28 mouse cellular contexts compared by ENCODE assay signal in the genomic region with DNA sequence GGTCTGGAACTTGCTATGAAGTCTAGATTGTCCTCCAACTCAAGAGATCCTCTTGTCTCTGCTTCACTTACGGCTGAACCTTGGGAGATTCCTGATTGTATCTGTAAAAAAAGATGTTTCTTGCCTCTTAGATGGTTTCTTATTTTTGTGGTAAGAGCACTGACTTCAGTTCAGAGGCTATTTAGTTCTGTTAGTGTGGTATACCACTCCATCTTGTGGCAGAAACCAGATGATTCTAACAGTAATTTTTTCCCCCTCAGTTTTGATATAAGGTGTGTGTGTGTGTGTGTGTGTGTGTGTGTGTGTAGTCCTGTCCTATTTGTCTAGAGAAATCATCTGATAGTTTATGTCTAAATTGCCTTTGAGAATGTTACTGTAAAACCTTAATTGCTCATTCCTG. TPM values are rescaled to one million over a fixed set of nuclear protein-coding genes. Genes with fewer than 3 reads are reported as not detected.
DNase-seq lines count a peak whose midpoint lies in the region; ATAC-seq and TF ChIP-seq lines count a peak whose summit lies in the region.
"Had no signal": no experiment of that assay in that cellular context is flagged by ENCODE, and none has a peak within 500 bp of the region (broad histone marks: within the 10 kb centered on the region; RNA-seq: fewer than 3 reads in every experiment).

No protein-coding gene starts in this region.

- no peaks in the 10 kb centered on the region for H3K9me3 ChIP-seq in kidney, postnatal 0 days (replicated peaks; ENCODE audit: low read length)
- no peaks in the 10 kb centered on the region for H3K9me3 ChIP-seq in midbrain, postnatal 0 days (ENCODE audit: low read length)
- H3K9me3 ChIP-seq in midbrain, embryonic 15.5 days: no peaks in the 10 kb centered on the region
- no peaks in the 10 kb centered on the region for H3K9me3 ChIP-seq in hindbrain, embryonic 13.5 days
- H3K9me3 ChIP-seq: embryonic facial prominence, embryonic 10.5 days; forebrain, embryonic 12.5 days; heart, embryonic 15.5 days; limb, embryonic 12.5 days; liver, embryonic 15.5 days; neural tube, embryonic 13.5 days had no signal

- no peak for ATAC-seq in kidney, postnatal 0 days (replicated peaks; ENCODE audit: low FRiP score, low read depth)
- ATAC-seq in midbrain, postnatal 0 days (ENCODE audit: low FRiP score): no peak
- no peak for ATAC-seq in midbrain, embryonic 15.5 days (replicated peaks)
- ATAC-seq in hindbrain, embryonic 13.5 days (ENCODE audit: low FRiP score): no peak
- ATAC-seq: inflammation-experienced regulatory T-cells, adult 6 months had no signal

- H3K27ac ChIP-seq in kidney, postnatal 0 days: no peak overlapping the region
- no peak overlapping the region for H3K27ac ChIP-seq in midbrain, postnatal 0 days (ENCODE audit: low read depth, low read length)
- H3K27ac ChIP-seq in midbrain, embryonic 15.5 days: no peak overlapping the region
- no peak overlapping the region for H3K27ac ChIP-seq in hindbrain, embryonic 13.5 days
- H3K27ac ChIP-seq: embryonic facial prominence, embryonic 10.5 days; forebrain, embryonic 12.5 days; heart, embryonic 15.5 days; limb, embryonic 12.5 days; liver, embryonic 15.5 days; macrophage; neural tube, embryonic 13.5 days had no signal

- H3K4me3 ChIP-seq in kidney, postnatal 0 days (replicated peaks; ENCODE audit: low read depth, low read length): no peak overlapping the region
- H3K4me3 ChIP-seq in midbrain, postnatal 0 days (ENCODE audit: low read depth, low read length): no peak overlapping the region
- H3K4me3 ChIP-seq in midbrain, embryonic 15.5 days: no peak overlapping the region
- H3K4me3 ChIP-seq in hindbrain, embryonic 13.5 days: no peak overlapping the region
- H3K4me3 ChIP-seq: embryonic facial prominence, embryonic 10.5 days; forebrain, embryonic 12.5 days; heart, embryonic 15.5 days; limb, embryonic 12.5 days; liver, embryonic 15.5 days; neural tube, embryonic 13.5 days had no signal

- H3K4me2 ChIP-seq in kidney, postnatal 0 days (ENCODE audit: low read length): no peak overlapping the region
- no peak overlapping the region for H3K4me2 ChIP-seq in midbrain, postnatal 0 days (ENCODE audit: low read depth, low read length, poor library complexity, severe bottlenecking)
- H3K4me2 ChIP-seq in midbrain, embryonic 15.5 days: no peak overlapping the region
- no peak overlapping the region for H3K4me2 ChIP-seq in hindbrain, embryonic 13.5 days
- H3K4me2 ChIP-seq: forebrain, embryonic 12.5 days; heart, embryonic 15.5 days; limb, embryonic 12.5 days; liver, embryonic 15.5 days; midbrain, embryonic 11.5 days; neural tube, embryonic 13.5 days had no signal

- H3K36me3 ChIP-seq in kidney, postnatal 0 days (ENCODE audit: insufficient read depth, low read length): peaks cover 42% of the 10 kb centered on the region; the same call in 1 of the 2 replicates
- H3K36me3 ChIP-seq in midbrain, postnatal 0 days (ENCODE audit: insufficient read depth, low read length): peaks cover 28% of the 10 kb centered on the region
- peaks cover 53% of the 10 kb centered on the region for H3K36me3 ChIP-seq in midbrain, embryonic 15.5 days (replicated peaks)
- H3K36me3 ChIP-seq in hindbrain, embryonic 13.5 days: peaks cover 72% of the 10 kb centered on the region

- H3K27me3 ChIP-seq in kidney, postnatal 0 days (ENCODE audit: insufficient read depth, low read length): no peaks in the 10 kb centered on the region
- no peaks in the 10 kb centered on the region for H3K27me3 ChIP-seq in midbrain, postnatal 0 days (ENCODE audit: insufficient read depth, low read length)
- H3K27me3 ChIP-seq in midbrain, embryonic 15.5 days (replicated peaks): no peaks in the 10 kb centered on the region
- no peaks in the 10 kb centered on the region for H3K27me3 ChIP-seq in hindbrain, embryonic 13.5 days
- H3K27me3 ChIP-seq: forebrain, embryonic 12.5 days; heart, embryonic 15.5 days; limb, embryonic 12.5 days; liver, embryonic 15.5 days; neural tube, embryonic 13.5 days had no signal

- peak; percentile 45 for TF ChIP-seq CTCF in kidney, postnatal 0 days (IDR thresholded peaks at IDR 0.05; ENCODE audit: low read depth)
- TF ChIP-seq CTCF in midbrain, postnatal 0 days (IDR thresholded peaks at IDR 0.05): peak; percentile 20; the same call in 1 of the 2 replicates

- no peaks in the 10 kb centered on the region for H3K4me1 ChIP-seq in kidney, postnatal 0 days (replicated peaks; ENCODE audit: insufficient read depth, low read length)
- no peaks in the 10 kb centered on the region for H3K4me1 ChIP-seq in midbrain, postnatal 0 days (ENCODE audit: insufficient read depth, low read length)
- no peaks in the 10 kb centered on the region for H3K4me1 ChIP-seq in midbrain, embryonic 15.5 days
- H3K4me1 ChIP-seq in hindbrain, embryonic 13.5 days (replicated peaks): no peaks in the 10 kb centered on the region
- H3K4me1 ChIP-seq: embryonic facial prominence, embryonic 10.5 days; forebrain, embryonic 12.5 days; heart, embryonic 15.5 days; limb, embryonic 12.5 days; liver, embryonic 15.5 days; neural tube, embryonic 13.5 days had no signal

- 94% methylated on average over 1 of the region's 1 CpGs for WGBS in kidney, postnatal 0 days
- 92% methylated on average over 1 of the region's 1 CpGs for WGBS in midbrain, postnatal 0 days
- WGBS in midbrain, embryonic 15.5 days: 96% methylated on average over 1 of the region's 1 CpGs
- 86% methylated on average over 1 of the region's 1 CpGs for WGBS in hindbrain, embryonic 13.5 days

- peak; percentile 14 for DNase-seq in kidney, postnatal 0 days (ENCODE audit: low spot score)
- no peak for DNase-seq in kidney, adult 8-10 months
- DNase-seq in midbrain, postnatal 0 days (ENCODE audit: low spot score): peak; percentile 8
- DNase-seq in induced T-regulatory cell, adult 2 months (ENCODE audit: low read depth): peak; percentile 29
- DNase-seq in spleen, adult 12 weeks (ENCODE audit: low spot score): no peak
- DNase-seq: cerebellum, adult 8-10 months; gastrocnemius, postnatal 10 days; heart, adult 18-20 months; heart, postnatal 4 days; kidney, postnatal 4 days; thymus, adult 18-20 months had no signal

- no peak overlapping the region for H3K9ac ChIP-seq in kidney, postnatal 0 days (ENCODE audit: low read depth, low read length)
- H3K9ac ChIP-seq in midbrain, postnatal 0 days (replicated peaks; ENCODE audit: low read length, poor library complexity, severe bottlenecking): no peak overlapping the region
- H3K9ac ChIP-seq in midbrain, embryonic 15.5 days: no peak overlapping the region
- H3K9ac ChIP-seq in hindbrain, embryonic 13.5 days: no peak overlapping the region
- H3K9ac ChIP-seq: forebrain, embryonic 12.5 days; heart, embryonic 15.5 days; limb, embryonic 12.5 days; liver, embryonic 15.5 days; neural tube, embryonic 13.5 days had no signal

RNA-seq across cellular contexts. Expression of a gene that starts 39.2 kb away (rescaled TPM):
- polyA plus RNA-seq in kidney, postnatal 0 days (2015; fragmentation: Nextera tagmentation; extraction: Ambion mirVana): 0.45 and 0.58 TPM in 2 replicates
- total RNA-seq in midbrain, postnatal 0 days (2014; rRNA removed): 18.9 and 19.0 TPM in 2 replicates
- 6.2 and 6.8 TPM in 2 replicates for polyA plus RNA-seq in midbrain, postnatal 0 days (2015; fragmentation: Nextera tagmentation; extraction: Ambion mirVana)
- 3.0 and 3.2 TPM in 2 replicates for polyA plus RNA-seq in midbrain, embryonic 15.5 days (2015; fragmentation: Nextera tagmentation; extraction: Ambion mirVana)
- 3.8 and 8.2 TPM in 2 replicates for polyA plus RNA-seq in hindbrain, embryonic 13.5 days (2015; fragmentation: Nextera tagmentation; extraction: Ambion mirVana)
- total RNA-seq: heart, adult 18-20 months had no signal
- polyA plus RNA-seq: macrophage had no signal

RNA-seq across cellular contexts. Expression of a gene that starts 47.3 kb away (rescaled TPM):
- 40.2 and 42.4 TPM in 2 replicates for polyA plus RNA-seq in kidney, postnatal 0 days (2015; fragmentation: Nextera tagmentation; extraction: Ambion mirVana)
- 65.9 and 69.9 TPM in 2 replicates for total RNA-seq in midbrain, postnatal 0 days (2014; rRNA removed)
- polyA plus RNA-seq in midbrain, postnatal 0 days (2015; fragmentation: Nextera tagmentation; extraction: Ambion mirVana): 37.3 and 43.7 TPM in 2 replicates
- polyA plus RNA-seq in midbrain, embryonic 15.5 days (2015; fragmentation: Nextera tagmentation; extraction: Ambion mirVana): 83.9 and 87.1 TPM in 2 replicates
- polyA plus RNA-seq in hindbrain, embryonic 13.5 days (2015; fragmentation: Nextera tagmentation; extraction: Ambion mirVana): 99.4 and 103 TPM in 2 replicates

RNA-seq across cellular contexts. Expression of a gene that starts 57.8 kb away (rescaled TPM):
- not detected in 2 replicates for polyA plus RNA-seq in kidney, postnatal 0 days (2015; fragmentation: Nextera tagmentation; extraction: Ambion mirVana)
- total RNA-seq in midbrain, postnatal 0 days (2014; rRNA removed): not detected in 2 replicates
- not detected in 2 replicates for polyA plus RNA-seq in midbrain, postnatal 0 days (2015; fragmentation: Nextera tagmentation; extraction: Ambion mirVana)
- polyA plus RNA-seq in midbrain, embryonic 15.5 days (2015; fragmentation: Nextera tagmentation; extraction: Ambion mirVana): not detected in 2 replicates
- not detected in 2 replicates for polyA plus RNA-seq in hindbrain, embryonic 13.5 days (2015; fragmentation: Nextera tagmentation; extraction: Ambion mirVana)
- total RNA-seq: adrenal gland, adult 18-20 months; adrenal gland, postnatal 4 days; gastrocnemius, postnatal 10 days; heart, adult 18-20 months; heart, postnatal 4 days had no signal
- polyA plus RNA-seq: embryonic facial prominence, embryonic 10.5 days; forebrain, embryonic 12.5 days; frontal cortex, adult 2 months; heart, embryonic 15.5 days; inflammation-experienced regulatory T-cells, adult 6 months; kidney, embryonic 14.5 days; limb, embryonic 12.5 days; liver, embryonic 15.5 days; macrophage; midbrain, embryonic 11.5 days; neural tube, embryonic 13.5 days; small intestine, adult 2 months; stomach, embryonic 14.5 days had no signal

Comparison
In these comparisons a context has a peak if more than half of its experiments do, and no peak if none do; other contexts are left out.
1. DNase-seq: peak in kidney, postnatal 0 days (single experiment), midbrain, postnatal 0 days (single experiment) and induced T-regulatory cell, adult 2 months (single experiment); none in kidney, adult 8-10 months (0 of 2) and spleen, adult 12 weeks (single experiment).